Mouse (Mus musculus) brain, embryonic 14.5 days (tissue): ENCODE measurements around the gene Agl. TPM values are rescaled to one million over a fixed set of nuclear protein-coding genes. Genes with fewer than 3 reads are reported as not detected.

Experiments
- DNase-seq: peaks from one replicate; pipeline ENCODE4 v3.0.0-alpha.2; 2011; ENCODE audit warnings: low read depth
- CTCF ChIP-seq: fragments of 200-500 bp; IDR thresholded peaks from 2 replicates; pipeline ENCODE4 v1.5.1; 2012; ENCODE audit warnings: inconsistent platforms, mild to moderate bottlenecking, moderate library complexity, borderline replicate concordance; ENCODE audit not compliant: insufficient read depth, insufficient read length; ENCODE audit errors: extremely low read depth
- POLR2A ChIP-seq: fragments of 200-500 bp; IDR thresholded peaks from 2 replicates; pipeline ENCODE4 v1.6.1; 2012; ENCODE audit warnings: mild to moderate bottlenecking, inconsistent platforms, borderline replicate concordance; ENCODE audit not compliant: poor library complexity, insufficient read depth, insufficient read length, severe bottlenecking; ENCODE audit errors: extremely low read depth
- polyA plus RNA-seq: library from polyadenylated mRNA; depleted of rRNA; stranded (reverse); fragments of >200 nt; gene quantifications from 2 replicates; pipeline ENCODE4 v1.2.3, GENCODE M21; 2012; rRNA removed

Agl gene
- polyA plus RNA-seq, 1 experiment, result 18.0 TPM

DNA sequence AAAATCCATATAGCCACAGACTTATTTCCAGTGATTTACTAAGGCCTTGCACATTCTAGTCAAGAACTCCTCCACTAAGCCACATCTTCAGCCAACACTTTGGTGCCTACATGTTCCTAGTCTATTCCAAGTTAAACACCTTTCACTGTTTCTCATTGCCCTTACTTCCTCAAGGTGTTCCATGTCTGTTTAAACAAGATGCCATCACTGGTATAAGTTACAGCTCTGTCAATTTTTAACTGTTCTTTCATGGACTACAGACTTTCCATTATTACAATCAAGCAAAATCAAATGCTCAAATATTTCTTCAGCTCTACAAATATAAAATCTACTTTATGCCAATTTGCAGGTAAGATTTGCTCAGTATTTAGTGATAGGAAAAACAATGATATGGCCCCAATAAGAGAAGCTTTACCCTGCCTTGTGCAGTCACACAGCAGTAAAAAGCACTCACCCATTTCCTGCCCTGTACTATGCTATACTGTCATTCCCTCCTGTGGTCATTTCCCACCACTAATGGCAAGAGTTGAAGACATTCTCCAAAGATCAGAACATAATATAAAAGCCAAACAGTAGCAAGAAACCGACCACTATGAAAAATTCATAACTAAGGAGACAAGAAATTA is 105.2 kb downstream of the Agl start:
- TF ChIP-seq CTCF (no peak), POLR2A (no peak)
- no peak for DNase-seq

DNA sequence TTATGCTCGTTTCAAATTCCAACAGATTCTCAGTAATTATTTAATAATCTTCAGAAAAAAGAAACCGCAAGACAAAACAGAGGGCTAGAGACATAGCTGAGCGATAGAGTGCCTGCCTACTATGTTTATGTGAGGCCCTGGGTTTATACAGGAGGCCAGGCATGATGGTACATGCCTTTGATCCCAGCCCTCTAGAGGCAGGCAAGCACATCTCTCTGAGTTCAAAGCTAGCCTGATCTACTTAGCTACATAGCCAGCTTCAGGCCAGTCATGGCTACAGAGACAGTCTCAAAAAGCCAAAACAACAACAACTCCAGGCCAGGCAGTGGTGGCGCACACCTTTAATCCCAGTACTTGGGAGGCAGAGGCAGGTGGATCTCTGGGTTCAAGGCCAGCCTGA is 106.4 kb downstream of the Agl start:
- DNase-seq, result no peak
- TF ChIP-seq CTCF (no peak), POLR2A (no peak)

DNA sequence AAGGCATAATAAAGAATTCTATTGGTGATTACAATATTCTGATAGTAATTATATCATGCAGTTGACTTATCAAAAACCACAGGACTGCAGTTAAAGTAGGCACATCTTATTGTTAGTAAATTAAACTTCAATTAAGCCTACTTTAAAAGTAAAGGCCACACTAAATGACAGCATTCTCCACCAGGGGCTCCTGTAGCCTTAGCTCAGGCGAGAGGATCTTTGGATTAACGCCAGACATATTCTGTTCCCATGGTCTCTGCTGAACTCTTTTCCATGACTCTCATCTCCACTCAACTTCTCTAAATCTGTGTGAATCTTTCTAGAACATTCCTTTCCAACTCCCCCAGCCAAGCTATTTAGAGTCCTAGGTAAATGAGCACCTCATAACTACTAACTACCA is 109.2 kb downstream of the Agl start:
- TF ChIP-seq CTCF (no peak), POLR2A (no peak)
- peak; percentile 16 for DNase-seq

DNA sequence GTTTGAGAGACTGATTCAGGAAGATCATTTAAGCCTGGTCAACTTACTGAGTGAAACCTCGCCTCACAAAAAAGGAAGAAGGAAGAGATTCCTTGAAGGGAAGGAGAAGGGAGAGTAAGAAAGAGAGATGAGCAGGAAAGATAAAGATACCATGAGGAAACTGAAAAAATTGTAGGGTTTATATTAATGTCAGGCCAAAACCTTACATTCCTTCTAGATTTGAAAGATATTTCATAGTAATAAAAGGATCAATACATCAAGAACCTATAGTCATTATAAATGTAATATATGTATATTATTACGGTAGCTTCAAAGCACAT is 112.3 kb downstream of the Agl start:
- DNase-seq, result no peak
- TF ChIP-seq CTCF (no peak), POLR2A (no peak)

DNA sequence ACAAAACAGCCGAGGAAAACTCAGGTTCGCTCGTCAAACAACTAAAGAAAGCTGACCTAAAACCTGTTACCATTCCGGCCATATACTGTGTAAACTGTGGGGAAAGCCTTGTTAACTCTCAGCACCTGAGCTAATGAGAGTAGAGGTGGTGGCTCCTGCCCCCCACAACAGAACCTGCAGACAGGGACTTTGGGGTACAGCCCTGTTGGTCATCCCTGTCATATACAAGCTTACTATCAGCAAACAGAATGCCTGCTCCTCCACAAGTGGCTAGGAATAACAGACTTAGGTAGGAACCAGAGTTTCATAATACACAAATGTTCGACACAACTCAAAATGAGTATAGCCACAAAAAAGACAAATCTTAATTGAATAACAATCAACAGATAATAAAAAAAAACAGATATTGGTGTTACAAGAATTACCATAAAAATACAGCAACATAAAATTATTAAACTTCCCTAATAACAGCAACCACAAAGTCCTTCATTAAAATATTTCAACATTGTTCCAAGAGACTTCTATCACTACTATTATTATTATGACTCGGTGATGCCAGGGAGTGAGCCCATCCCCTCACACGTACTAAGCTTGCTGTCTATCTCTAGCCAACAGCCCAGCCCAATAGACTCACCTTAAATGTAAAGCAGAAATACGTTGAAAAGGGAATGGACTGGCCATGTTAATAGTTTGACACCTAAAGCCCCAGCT is 112.9 kb downstream of the Agl start:
- no peak for DNase-seq
- TF ChIP-seq CTCF, result no peak
- no peak for TF ChIP-seq POLR2A

DNA sequence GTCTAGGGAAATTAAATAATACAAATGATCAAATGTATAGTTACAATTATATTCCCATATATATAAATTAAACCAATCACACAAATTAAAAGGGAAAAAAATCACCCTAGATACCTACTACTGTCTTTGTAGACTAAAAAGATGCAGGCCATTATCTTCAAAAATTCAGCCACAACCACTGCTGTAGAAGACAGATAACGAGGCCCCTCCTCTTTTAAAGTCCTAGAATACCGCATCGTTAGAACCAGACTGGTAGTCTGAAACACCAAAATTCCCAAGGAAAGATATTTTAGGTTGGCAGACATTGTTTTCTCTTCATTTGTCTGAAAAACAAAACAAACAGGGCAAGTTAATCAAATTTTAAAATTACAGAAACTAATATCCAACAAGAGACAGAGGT is 113.7 kb downstream of the Agl start:
- no peak for DNase-seq
- TF ChIP-seq CTCF, result no peak
- TF ChIP-seq POLR2A, result no peak

Other genes with a start within 250 kb of the Agl start
- gene Lrrc39, start 245.2 kb downstream of the Agl start, polyA plus RNA-seq, result 0.08 and 0.10 TPM in 2 replicates
- 10.4 and 10.7 TPM in 2 replicates for gene Sass6, start 213.2 kb downstream of the Agl start, polyA plus RNA-seq
- gene Trmt13, start 193.6 kb downstream of the Agl start, polyA plus RNA-seq, result 25.3 and 27.2 TPM in 2 replicates
- 38.8 and 44.9 TPM in 2 replicates for gene Mfsd14a, start 145.5 kb downstream of the Agl start, polyA plus RNA-seq
- gene Gm43191, start 126.9 kb downstream of the Agl start, polyA plus RNA-seq, result not detected in 2 replicates
- gene Slc35a3, start 95.3 kb downstream of the Agl start, polyA plus RNA-seq, result 10.0 and 10.4 TPM in 2 replicates
- gene Frrs1, start 51.3 kb upstream of the Agl start, polyA plus RNA-seq, result 2.9 and 4.0 TPM in 2 replicates
- gene 4930455H04Rik, start 160.1 kb upstream of the Agl start, polyA plus RNA-seq, result not detected in 2 replicates
- 6.0 and 7.9 TPM in 2 replicates for gene Palmd, start 160.8 kb upstream of the Agl start, polyA plus RNA-seq